Mouse (Mus musculus) erythroblast, embryonic 14.5 days (primary cell): Measurements from ENCODE around the gene Ak8.

Experiments used
- GATA1 ChIP-seq: IDR thresholded peaks from 2 replicates; pipeline ENCODE4 v1.6.1; 2012; ENCODE audit warnings: low read length, inconsistent platforms, mixed read lengths
- TAL1 ChIP-seq: IDR thresholded peaks from 3 replicates; pipeline ENCODE4 v1.6.1; 2012; ENCODE audit warnings: low read length, inconsistent platforms, mixed read lengths

DNA sequence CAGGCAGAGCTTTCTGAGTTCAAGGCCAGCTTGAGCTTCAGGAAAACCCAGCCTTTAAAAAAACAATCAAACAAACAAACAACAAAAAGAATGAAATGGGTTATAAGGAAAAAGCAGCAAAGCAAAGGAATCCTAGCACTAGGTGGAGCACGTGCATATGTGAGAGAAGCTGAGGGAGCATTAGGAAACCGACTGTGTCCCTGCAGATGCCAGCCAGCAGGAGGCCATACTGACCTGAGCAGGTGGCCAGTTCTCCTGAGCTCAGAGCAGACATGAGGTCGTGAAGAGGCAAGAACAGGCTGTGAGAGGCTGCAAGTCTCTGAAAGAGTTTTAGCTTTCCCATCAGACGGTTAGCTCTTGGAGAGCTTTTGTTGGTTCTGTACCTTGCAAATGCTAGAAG lies 129.3 kb downstream of the Ak8 start:
- TF ChIP-seq GATA1: no peak
- TF ChIP-seq TAL1: no peak
